Mouse (Mus musculus) adrenal gland, postnatal 10 days (tissue): ENCODE measurements around the gene Wdr43. TPM values are rescaled to one million over a fixed set of nuclear protein-coding genes. Genes with fewer than 3 reads are reported as not detected.
A peak's percentile ranks its signal among the peaks of the same experiment; 100 is the strongest.

Source experiments
- DNase-seq: peaks from one replicate; pipeline ENCODE4 v3.0.0; 2021; ENCODE audit warnings: mixed read lengths
- total RNA-seq, 2 experiments: library from RNA; stranded (reverse); gene quantifications; 2 replicates each; pipeline ENCODE4 v1.2.3; 2021

Gene Wdr43
- total RNA-seq, 2 experiments from 2014 or later: 46.3 to 53.4 TPM

- no peak for DNase-seq
These were observed 89.4 kb downstream of the Wdr43 start for GRCm38 (mm10) chr17:71705113-71705512.

DNA sequence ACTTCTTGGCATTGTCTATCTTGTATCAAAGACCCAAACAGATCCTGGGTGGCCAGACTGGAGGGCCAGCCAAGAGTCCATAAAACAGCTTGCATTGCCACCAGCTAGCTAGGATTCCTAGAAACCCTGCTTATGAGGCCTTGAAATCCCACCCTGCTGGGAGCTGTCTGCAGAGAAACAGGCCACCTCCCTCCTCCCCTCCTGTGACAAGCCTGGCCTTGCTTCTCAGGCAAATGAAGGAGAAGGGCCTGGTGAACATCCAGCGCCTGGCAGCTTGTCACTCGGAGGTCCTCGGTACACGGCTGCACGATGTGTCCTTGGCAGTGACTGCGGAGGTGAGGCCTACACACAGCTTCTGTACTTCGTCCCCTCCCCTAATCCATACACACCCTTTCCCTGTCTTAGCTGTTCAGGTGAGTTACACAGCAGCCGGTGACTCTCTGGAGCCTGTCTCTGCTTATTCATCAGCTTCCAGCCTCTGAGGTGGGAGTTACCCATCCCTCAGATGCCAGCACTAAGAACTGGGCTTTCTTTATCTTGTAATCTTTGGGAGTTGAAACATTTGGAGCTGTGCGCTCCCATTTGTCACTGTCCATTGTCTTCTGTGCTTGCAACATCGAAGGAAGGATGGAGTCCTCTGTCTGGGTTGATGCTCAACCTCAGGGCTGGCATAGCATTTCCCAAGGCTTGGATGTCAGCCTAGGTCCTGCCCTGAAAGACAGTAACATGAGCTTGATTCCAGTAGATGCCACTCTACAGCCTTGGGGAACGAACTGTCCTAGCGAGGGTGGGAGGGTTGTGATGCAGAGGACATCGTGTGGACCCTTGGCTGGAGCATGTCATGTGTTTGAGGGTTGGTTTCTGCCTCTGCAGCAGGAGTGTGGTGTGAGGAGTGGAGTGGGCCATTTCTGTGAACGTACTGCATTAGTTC is 90.1 kb downstream of the Wdr43 start:
- DNase-seq: peak; percentile 9

DNA sequence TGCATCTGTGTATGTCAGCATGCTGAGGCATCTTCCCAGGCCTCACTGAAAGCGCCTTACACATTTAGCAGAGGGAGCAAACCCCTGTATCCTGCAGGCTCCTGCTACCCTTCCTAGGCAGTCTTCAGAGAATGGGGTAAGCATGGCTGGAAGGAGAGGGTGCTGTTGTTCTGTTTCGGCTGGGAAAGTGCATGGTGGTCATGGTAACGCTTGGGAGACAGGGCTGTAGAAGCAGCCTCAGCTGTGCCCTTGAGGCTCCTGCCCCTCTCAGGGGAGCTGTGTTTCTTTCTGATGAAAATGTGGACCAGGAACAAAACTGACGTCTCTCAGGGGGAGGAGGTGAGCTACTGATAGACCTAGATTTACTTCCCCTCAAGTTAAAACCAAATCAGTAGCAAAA is 92.0 kb downstream of the Wdr43 start:
- DNase-seq: no peak

Other genes with a start within 250 kb of the Wdr43 start
- 1 to 10 TPM; 1.7 to 3.3 TPM for gene Gm4707, start 156.0 kb upstream of the Wdr43 start, total RNA-seq
- gene Smchd1, start 140.6 kb upstream of the Wdr43 start, total RNA-seq: 10 to 100 TPM; 32.9 to 43.5 TPM
- 10 to 100 TPM in 1 of 2 experiments, 1 to 10 TPM in 1; 9.4 to 11.9 TPM for gene Ndc80, start 89.0 kb upstream of the Wdr43 start, total RNA-seq
- under 1 TPM; 0.45 to 0.55 TPM for gene Spdya, start 63.8 kb upstream of the Wdr43 start, total RNA-seq
- gene Togaram2, start 57.4 kb downstream of the Wdr43 start, total RNA-seq: under 1 TPM; 0.27 to 0.33 TPM
- not detected for gene Pcare, start 137.0 kb downstream of the Wdr43 start, total RNA-seq
- 10 to 100 TPM; 13.9 to 24.7 TPM for gene Clip4, start 152.6 kb downstream of the Wdr43 start, total RNA-seq